Mouse (Mus musculus) MEL (cell line): ENCODE data around the gene Pmm1.

ENCODE experiments used
- BHLHE40 ChIP-seq: IDR thresholded peaks from 2 replicates; pipeline ENCODE4 v1.6.1; 2012; ENCODE audit warnings: low read depth, mild to moderate bottlenecking, inconsistent platforms, low read length, improper control_type of control experiment, borderline replicate concordance
- CTCF ChIP-seq, 3 experiments: IDR thresholded peaks in 2 of 3; conservative IDR thresholded peaks in 1 of 3; 2 replicates each; pipeline ENCODE4 v1.5.1; 2011 to 2012; ENCODE audit warnings: low read length in 3 of 3, low read depth in 2 of 3, mild to moderate bottlenecking in 2 of 3, improper control_type of control experiment in 1 of 3, inconsistent platforms in 1 of 3, mixed read lengths in 1 of 3, moderate library complexity in 1 of 3; ENCODE audit not compliant: control insufficient read depth in 1 of 3, insufficient read depth in 1 of 3, poor library complexity in 1 of 3, severe bottlenecking in 1 of 3
- MAFK ChIP-seq: IDR thresholded peaks from 2 replicates; pipeline ENCODE4 v1.6.1; 2011; ENCODE audit warnings: low read depth, mild to moderate bottlenecking, low read length, improper control_type of control experiment, borderline replicate concordance
- POLR2A ChIP-seq, 2 experiments: IDR thresholded peaks; 2 replicates each; pipeline ENCODE4 v1.6.1; 2011 to 2012; ENCODE audit warnings: low read length in 2 of 2, mild to moderate bottlenecking in 2 of 2, control low read depth in 1 of 2, improper control_type of control experiment in 1 of 2, low read depth in 1 of 2, moderate library complexity in 1 of 2; ENCODE audit not compliant: control insufficient read depth in 1 of 2, insufficient read depth in 1 of 2, poor library complexity in 1 of 2
- ZNF384 ChIP-seq: IDR thresholded peaks from 2 replicates; pipeline ENCODE4 v1.6.1; 2012; ENCODE audit warnings: low read depth, mild to moderate bottlenecking, inconsistent platforms, low read length, improper control_type of control experiment

- TF ChIP-seq ZNF384 (no peak), MAFK (no peak), BHLHE40 (peak; percentile 41; the same call in 1 of the 2 replicates), POLR2A (IDR thresholded peaks at IDR 0.05; ENCODE audit: control insufficient read depth in 1 of 2, insufficient read depth in 1 of 2, low read depth in 1 of 2, low read length in 2 of 2, poor library complexity in 1 of 2) (peak; percentile 66 to 88; a peak in 3 of 4 replicates), CTCF (IDR thresholded peaks at IDR 0.05 in 2 of 3, conservative IDR thresholded peaks at IDR 0.05 in 1 of 3; ENCODE audit: control insufficient read depth in 1 of 3, insufficient read depth in 1 of 3, low read depth in 2 of 3, low read length in 3 of 3, poor library complexity in 1 of 3, severe bottlenecking in 1 of 3) (no peak)
Measured at GRCm38 (mm10) chr15:81925760-81926445, 34.8 kb downstream of the Pmm1 start, which contains the start of gene Polr3h.
